Mouse (Mus musculus) MEL (cell line): Measurements from ENCODE around the gene Slc11a2. TPM values are rescaled to one million over a fixed set of nuclear protein-coding genes. Genes with fewer than 3 reads are reported as not detected.

Source experiments
- DNase-seq: peaks from one replicate; pipeline ENCODE4 v3.0.0; 2011; ENCODE audit warnings: low read depth, low spot score
- H3K27ac ChIP-seq: 2 replicates; pipeline ENCODE4 v1.5.1; 2012; ENCODE audit warnings: low read depth, mild to moderate bottlenecking, control low read depth, low read length, moderate library complexity; ENCODE audit not compliant: control insufficient read depth
- H3K27me3 ChIP-seq, 2 experiments: fragments of 150-350 bp in 1 of 2; sonication (generic) in 1 of 2; 2 replicates each; pipeline ENCODE4 v1.6.1; 2012; ENCODE audit warnings: low read length in 2 of 2, mild to moderate bottlenecking in 2 of 2, improper control_type of control experiment in 1 of 2, moderate library complexity in 1 of 2; ENCODE audit not compliant: insufficient read depth in 2 of 2, control insufficient read depth in 1 of 2
- H3K36me3 ChIP-seq, 2 experiments: 2 replicates each; pipeline ENCODE4 v1.6.1; 2012 to 2014; ENCODE audit warnings: low read length in 2 of 2, improper control_type of control experiment in 1 of 2, inconsistent platforms in 1 of 2, mild to moderate bottlenecking in 1 of 2; ENCODE audit not compliant: insufficient read depth in 2 of 2, control insufficient read depth in 1 of 2
- H3K4me1 ChIP-seq, 2 experiments: fragments of 150-350 bp in 1 of 2; sonication (generic) in 1 of 2; 2 replicates each; pipeline ENCODE4 v1.6.1; 2012; ENCODE audit warnings: low read length in 2 of 2, improper control_type of control experiment in 1 of 2, mild to moderate bottlenecking in 1 of 2; ENCODE audit not compliant: insufficient read depth in 2 of 2, control insufficient read depth in 1 of 2
- H3K4me3 ChIP-seq, 2 experiments: fragments of 150-350 bp in 1 of 2; sonication (generic) in 1 of 2; 2 replicates each; pipeline ENCODE4 v1.5.1; 2012; ENCODE audit warnings: low read depth in 2 of 2, low read length in 2 of 2, mild to moderate bottlenecking in 2 of 2, moderate library complexity in 2 of 2, control low read depth in 1 of 2, improper control_type of control experiment in 1 of 2; ENCODE audit not compliant: control insufficient read depth in 1 of 2, insufficient read depth in 1 of 2
- H3K79me2 ChIP-seq: 2 replicates; pipeline ENCODE4 v1.6.1; 2012; ENCODE audit warnings: mild to moderate bottlenecking, low read length, moderate library complexity; ENCODE audit not compliant: control insufficient read depth, poor library complexity, insufficient read depth
- H3K9ac ChIP-seq: 2 replicates; pipeline ENCODE4 v1.6.1; 2012; ENCODE audit warnings: low read depth, mild to moderate bottlenecking, control low read depth, low read length, moderate library complexity; ENCODE audit not compliant: control insufficient read depth, poor library complexity, severe bottlenecking
- H3K9me3 ChIP-seq: fragments of 150-350 bp; sonication (generic); replicated peaks from 2 replicates; pipeline ENCODE4 v1.6.1; 2012; ENCODE audit warnings: mild to moderate bottlenecking, low read length, improper control_type of control experiment, moderate library complexity; ENCODE audit not compliant: insufficient read depth
- CHD2 ChIP-seq: IDR thresholded peaks from 2 replicates; pipeline ENCODE4 v1.6.1; 2011; ENCODE audit warnings: low read length, improper control_type of control experiment
- CTCF ChIP-seq, 3 experiments: IDR thresholded peaks in 2 of 3; conservative IDR thresholded peaks in 1 of 3; 2 replicates each; pipeline ENCODE4 v1.5.1; 2011 to 2012; ENCODE audit warnings: low read length in 3 of 3, low read depth in 2 of 3, mild to moderate bottlenecking in 2 of 3, improper control_type of control experiment in 1 of 3, inconsistent platforms in 1 of 3, mixed read lengths in 1 of 3, moderate library complexity in 1 of 3; ENCODE audit not compliant: control insufficient read depth in 1 of 3, insufficient read depth in 1 of 3, poor library complexity in 1 of 3, severe bottlenecking in 1 of 3
- E2F4 ChIP-seq: IDR thresholded peaks from 2 replicates; pipeline ENCODE4 v1.6.1; 2011; ENCODE audit warnings: low read depth, low read length, improper control_type of control experiment, borderline replicate concordance
- ELF1 ChIP-seq: IDR thresholded peaks from 2 replicates; pipeline ENCODE4 v1.6.1; 2014; ENCODE audit warnings: low read depth, mild to moderate bottlenecking, inconsistent platforms, low read length, improper control_type of control experiment, moderate library complexity
- ETS1 ChIP-seq: IDR thresholded peaks from 2 replicates; pipeline ENCODE4 v1.6.1; 2012; ENCODE audit warnings: low read depth, mild to moderate bottlenecking, inconsistent platforms, low read length, improper control_type of control experiment, moderate library complexity
- HCFC1 ChIP-seq: IDR thresholded peaks from 2 replicates; pipeline ENCODE4 v1.6.1; 2012; ENCODE audit warnings: low read depth, mild to moderate bottlenecking, inconsistent platforms, low read length, improper control_type of control experiment, moderate library complexity
- JUND ChIP-seq: IDR thresholded peaks from 2 replicates; pipeline ENCODE4 v1.6.1; 2011; ENCODE audit warnings: low read depth, mild to moderate bottlenecking, improper control_type of control experiment, low read length
- KAT2A ChIP-seq: conservative IDR thresholded peaks from 2 replicates; pipeline ENCODE4 v1.6.1; 2012; ENCODE audit warnings: low read depth, low read length, improper control_type of control experiment, inconsistent platforms
- MAFK ChIP-seq: IDR thresholded peaks from 2 replicates; pipeline ENCODE4 v1.6.1; 2011; ENCODE audit warnings: low read depth, mild to moderate bottlenecking, low read length, improper control_type of control experiment, borderline replicate concordance
- MAX ChIP-seq: IDR thresholded peaks from 2 replicates; pipeline ENCODE4 v1.6.1; 2011; ENCODE audit warnings: low read length, improper control_type of control experiment
- MEF2A ChIP-seq: IDR thresholded peaks from 2 replicates; pipeline ENCODE4 v1.6.1; 2014; ENCODE audit warnings: low read depth, mild to moderate bottlenecking, inconsistent platforms, low read length, improper control_type of control experiment; ENCODE audit not compliant: poor library complexity, insufficient replicate concordance, severe bottlenecking; ENCODE audit errors: extremely low read depth
- MYC ChIP-seq: IDR thresholded peaks from 2 replicates; pipeline ENCODE4 v1.6.1; 2011; ENCODE audit warnings: low read depth, mild to moderate bottlenecking, low read length, improper control_type of control experiment, moderate library complexity
- POLR2A ChIP-seq, 2 experiments: IDR thresholded peaks; 2 replicates each; pipeline ENCODE4 v1.6.1; 2011 to 2012; ENCODE audit warnings: low read length in 2 of 2, mild to moderate bottlenecking in 2 of 2, control low read depth in 1 of 2, improper control_type of control experiment in 1 of 2, low read depth in 1 of 2, moderate library complexity in 1 of 2; ENCODE audit not compliant: control insufficient read depth in 1 of 2, insufficient read depth in 1 of 2, poor library complexity in 1 of 2
- SIN3A ChIP-seq: IDR thresholded peaks from 2 replicates; pipeline ENCODE4 v1.6.1; 2012; ENCODE audit warnings: low read length, improper control_type of control experiment, inconsistent platforms
- SMC3 ChIP-seq: IDR thresholded peaks from 2 replicates; pipeline ENCODE4 v1.6.1; 2011; ENCODE audit warnings: low read depth, low read length, improper control_type of control experiment
- TBP ChIP-seq: IDR thresholded peaks from 2 replicates; pipeline ENCODE4 v1.8.0; 2011; ENCODE audit warnings: low read depth, low read length, improper control_type of control experiment
- TCF12 ChIP-seq: IDR thresholded peaks from 2 replicates; pipeline ENCODE4 v1.6.1; 2014; ENCODE audit warnings: low read depth, mild to moderate bottlenecking, inconsistent platforms, low read length, improper control_type of control experiment, moderate library complexity
- UBTF ChIP-seq: IDR thresholded peaks from 2 replicates; pipeline ENCODE4 v1.6.1; 2012; ENCODE audit warnings: low read depth, mild to moderate bottlenecking, inconsistent platforms, low read length, improper control_type of control experiment, moderate library complexity, borderline replicate concordance; ENCODE audit not compliant: insufficient read depth
- USF1 ChIP-seq: IDR thresholded peaks from 2 replicates; pipeline ENCODE4 v1.6.1; 2014; ENCODE audit warnings: low read depth, mild to moderate bottlenecking, inconsistent platforms, low read length, improper control_type of control experiment, moderate library complexity
- ZKSCAN1 ChIP-seq: IDR thresholded peaks from 2 replicates; pipeline ENCODE4 v1.6.1; 2012; ENCODE audit warnings: low read depth, mild to moderate bottlenecking, inconsistent platforms, low read length, improper control_type of control experiment, moderate library complexity
- polyA plus RNA-seq, 2 experiments: library from polyadenylated mRNA; stranded (reverse) in 1 of 2; unstranded in 1 of 2; fragments of >175 nt in 1 of 2; fragments of >200 nt in 1 of 2; gene quantifications; 2 replicates each; pipeline versions ENCODE4 v1.2.1 to v1.2.4; 2012; ENCODE audit warnings: low replicate concordance in 2 of 2, low read depth in 1 of 2; ENCODE audit not compliant: insufficient read length in 2 of 2, insufficient read depth in 1 of 2, missing spikeins in 1 of 2
- total RNA-seq: library from RNA; depleted of rRNA; stranded (reverse); fragments of 300-350 nt; gene quantifications from 2 replicates; pipeline ENCODE4 v1.2.3, GENCODE M21; 2012

The Slc11a2 gene
- total and polyA plus RNA-seq, 3 experiments: 69.0 to 112 TPM; not detected in 1

GRCm38 (mm10) chr15:100419901-100420745 lies 4.7 kb downstream of the Slc11a2 start (continued):
- no peak for TF ChIP-seq ZKSCAN1
- TF ChIP-seq TCF12: peak; percentile 99
- TF ChIP-seq TBP: peak; percentile 91
- no peak for TF ChIP-seq ELF1
- no peak; the same call in 1 of the 2 replicates for TF ChIP-seq SMC3

GRCm38 (mm10) chr15:100419311-100419710 lies 5.6 kb downstream of the Slc11a2 start:
- no peak for TF ChIP-seq CTCF (IDR thresholded peaks at IDR 0.05 in 2 of 3, conservative IDR thresholded peaks at IDR 0.05 in 1 of 3; ENCODE audit: control insufficient read depth in 1 of 3, insufficient read depth in 1 of 3, low read depth in 2 of 3, low read length in 3 of 3, poor library complexity in 1 of 3, severe bottlenecking in 1 of 3)
- TF ChIP-seq ELF1: no peak
- TF ChIP-seq JUND: no peak
- TF ChIP-seq ZKSCAN1: no peak
- no peak for TF ChIP-seq MYC
- no peak for TF ChIP-seq HCFC1
- TF ChIP-seq POLR2A (IDR thresholded peaks at IDR 0.05; ENCODE audit: control insufficient read depth in 1 of 2, insufficient read depth in 1 of 2, low read depth in 1 of 2, low read length in 2 of 2, poor library complexity in 1 of 2): no peak
- TF ChIP-seq MAX: no peak
- TF ChIP-seq E2F4: no peak
- no peak for TF ChIP-seq SMC3
- no peak for TF ChIP-seq ETS1
- H3K4me3 ChIP-seq: peak overlapping the region; percentile 38 to 42
- H3K36me3 ChIP-seq: peaks cover 8 to 50% of the 10 kb centered on the region in 2 experiments; a peak in 3 of 4 replicates
- H3K9ac ChIP-seq: peak overlapping the region; percentile 81
- peaks cover 78% of the 10 kb centered on the region for H3K79me2 ChIP-seq
- H3K27me3 ChIP-seq: no peaks in the 10 kb centered on the region
- DNase-seq: peak; percentile 27
- no peaks in the 10 kb centered on the region for H3K9me3 ChIP-seq
- peak overlapping the region; percentile 94 for H3K27ac ChIP-seq
- H3K4me1 ChIP-seq: peaks cover 38 to 55% of the 10 kb centered on the region in 2 experiments

- Histone ChIP-seq H3K4me3 (no peak overlapping the region), H3K4me1 (peaks cover 36 to 57% of the 10 kb centered on the region in 2 experiments), H3K79me2 (peaks cover 89% of the 10 kb centered on the region), H3K9me3 (no peaks in the 10 kb centered on the region), H3K36me3 (peaks cover 8 to 52% of the 10 kb centered on the region in 2 experiments; a peak in 3 of 4 replicates), H3K27ac (0 out of 2 replicates have a peak overlapping the region, but pooled peaks have one; percentile 0), H3K27me3 (no peaks in the 10 kb centered on the region), H3K9ac (no peak overlapping the region)
- TF ChIP-seq UBTF (no peak), SIN3A (0 out of 2 replicates have a peak, but pooled peaks have one; percentile 22), USF1 (no peak), CHD2 (no peak), MAFK (peak; percentile 90), TCF12 (no peak), MEF2A (no peak), KAT2A (no peak)
- no peak for DNase-seq
These were observed 6.9 kb downstream of the Slc11a2 start for GRCm38 (mm10) chr15:100417854-100418450.
